ENCODE assay signal across 8 mouse cellular contexts in the genomic region with DNA sequence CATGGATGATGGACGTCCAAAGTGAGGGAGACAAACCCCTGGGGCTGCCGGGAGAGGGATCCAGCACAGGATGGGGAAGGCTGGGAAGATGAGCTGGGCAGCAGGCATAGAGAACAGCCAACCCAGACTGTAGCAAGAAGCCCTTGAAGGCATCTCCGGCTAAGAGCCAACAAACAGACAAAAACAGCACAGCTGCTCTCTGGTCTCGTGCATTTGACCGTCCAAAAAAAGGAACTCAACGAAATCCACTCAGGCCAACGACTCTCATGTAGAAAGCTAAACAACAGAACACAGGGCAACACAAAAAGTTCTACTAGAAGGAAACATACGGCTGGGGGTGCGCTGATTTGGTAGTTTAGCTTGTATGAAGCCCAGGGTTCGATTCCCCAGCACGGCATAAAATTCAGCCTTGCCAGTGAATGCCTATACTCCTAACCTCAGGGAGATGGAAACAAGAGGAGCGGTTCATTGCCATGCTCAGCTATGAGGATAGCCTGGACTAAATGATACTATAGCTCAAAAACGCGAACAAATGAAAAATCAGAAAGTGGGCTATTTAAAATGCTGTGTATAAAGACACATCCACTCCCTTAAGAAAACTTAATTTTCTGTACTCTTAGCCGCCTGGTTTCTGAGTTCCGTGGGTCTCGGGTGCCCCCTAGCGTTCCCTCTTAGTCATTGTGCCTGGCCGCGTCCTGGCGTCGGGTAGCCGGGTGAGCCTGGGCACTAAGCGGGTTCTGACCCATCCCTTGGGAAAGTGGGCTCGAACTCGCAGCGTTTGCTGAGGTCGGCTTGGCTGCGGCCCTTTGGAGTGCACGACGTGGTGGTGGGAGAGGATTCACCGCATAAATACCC. TPM values are rescaled to one million over a fixed set of nuclear protein-coding genes. Genes with fewer than 3 reads are reported as not detected.
DNase-seq lines count a peak whose midpoint lies in the region; ATAC-seq lines count a peak whose summit lies in the region.

No protein-coding gene starts in this region.

- H3K36me3 ChIP-seq in embryonic facial prominence, embryonic 12.5 days = no peaks in the 10 kb centered on the region
- H3K36me3 ChIP-seq in limb, embryonic 15.5 days = no peaks in the 10 kb centered on the region
- no peaks in the 10 kb centered on the region for H3K36me3 ChIP-seq in midbrain, embryonic 16.5 days (ENCODE audit: control insufficient read depth, insufficient read depth, low read length)

- ATAC-seq in embryonic facial prominence, embryonic 12.5 days (ENCODE audit: insufficient number of reproducible peaks, insufficient read depth, low FRiP score, low TSS enrichment) = no peak
- no peak for ATAC-seq in limb, embryonic 15.5 days (ENCODE audit: insufficient number of reproducible peaks, low FRiP score, low TSS enrichment, low read depth)
- ATAC-seq in midbrain, embryonic 16.5 days = 0 out of 2 replicates have a peak, but pooled peaks have one; percentile 11

- no peak overlapping the region for H3K27ac ChIP-seq in embryonic facial prominence, embryonic 12.5 days
- H3K27ac ChIP-seq in limb, embryonic 15.5 days = no peak overlapping the region
- H3K27ac ChIP-seq in midbrain, embryonic 16.5 days (ENCODE audit: low read length) = no peak overlapping the region

- peak overlapping the region; percentile 59 for H3K4me2 ChIP-seq in embryonic facial prominence, embryonic 12.5 days (replicated peaks)
- peak overlapping the region; percentile 78 for H3K4me2 ChIP-seq in limb, embryonic 15.5 days
- H3K4me2 ChIP-seq in midbrain, embryonic 16.5 days (ENCODE audit: low read length) = peak overlapping the region; percentile 57

- DNase-seq in A20 (ENCODE audit: low read depth, low spot score) = peak; percentile 91
- DNase-seq in adrenal gland, postnatal 36 days = peak; percentile 89
- peak; percentile 88 to 93 for DNase-seq in heart, adult 18-20 months
- DNase-seq in kidney, adult 18-20 months = peak; percentile 92
- peak; percentile 70 to 88 for DNase-seq in spleen, adult 18-20 months

- 0 out of 2 replicates have a peak, but pooled peaks cover 6% of the 10 kb centered on the region for H3K27me3 ChIP-seq in embryonic facial prominence, embryonic 12.5 days
- H3K27me3 ChIP-seq in limb, embryonic 15.5 days = peaks cover 22% of the 10 kb centered on the region; the same call in 1 of the 2 replicates
- peaks cover 22% of the 10 kb centered on the region for H3K27me3 ChIP-seq in midbrain, embryonic 16.5 days (ENCODE audit: control insufficient read depth, insufficient read depth, low read depth, low read length)

- H3K9ac ChIP-seq in embryonic facial prominence, embryonic 12.5 days = peak overlapping the region; percentile 43
- 0 out of 2 replicates have a peak overlapping the region, but pooled peaks have one; percentile 24 for H3K9ac ChIP-seq in limb, embryonic 15.5 days
- peak overlapping the region; percentile 43; the same call in 1 of the 2 replicates for H3K9ac ChIP-seq in midbrain, embryonic 16.5 days (ENCODE audit: low read depth, low read length)

- H3K9me3 ChIP-seq in embryonic facial prominence, embryonic 12.5 days = no peaks in the 10 kb centered on the region
- no peaks in the 10 kb centered on the region for H3K9me3 ChIP-seq in limb, embryonic 15.5 days
- no peaks in the 10 kb centered on the region for H3K9me3 ChIP-seq in midbrain, embryonic 16.5 days (replicated peaks; ENCODE audit: control insufficient read depth, low read length, poor library complexity, severe bottlenecking)

- peak overlapping the region; percentile 47 for H3K4me3 ChIP-seq in embryonic facial prominence, embryonic 12.5 days
- H3K4me3 ChIP-seq in limb, embryonic 15.5 days = peak overlapping the region; percentile 52
- H3K4me3 ChIP-seq in midbrain, embryonic 16.5 days (ENCODE audit: low read depth, low read length) = peak overlapping the region; percentile 25

- H3K4me1 ChIP-seq in embryonic facial prominence, embryonic 12.5 days = peaks cover 10% of the 10 kb centered on the region; the same call in 1 of the 2 replicates
- peaks cover 20% of the 10 kb centered on the region for H3K4me1 ChIP-seq in limb, embryonic 15.5 days
- H3K4me1 ChIP-seq in midbrain, embryonic 16.5 days (ENCODE audit: control insufficient read depth, insufficient read depth, low read length) = peaks cover 14% of the 10 kb centered on the region

- 18% methylated on average over 32 of the region's 32 CpGs for WGBS in embryonic facial prominence, embryonic 12.5 days
- 19% methylated on average over 32 of the region's 32 CpGs for WGBS in limb, embryonic 15.5 days
- 20% methylated on average over 32 of the region's 32 CpGs for WGBS in midbrain, embryonic 16.5 days

RNA-seq across cellular contexts. Expression of a gene that starts 2.7 kb away (rescaled TPM):
- 1 to 10 TPM; 1.2 to 1.6 TPM for total RNA-seq in adrenal gland, postnatal 36 days (2021)
- 6.2 and 7.2 TPM in 2 replicates for polyA plus RNA-seq in embryonic facial prominence, embryonic 12.5 days (2016; fragmentation: Nextera tagmentation; extraction: Ambion mirVana)
- 1 to 10 TPM in 1 of 2 experiments, under 1 TPM in 1; 0.80 to 1.4 TPM for total RNA-seq in heart, adult 18-20 months (2021)
- polyA plus RNA-seq in limb, embryonic 15.5 days (2015; fragmentation: Nextera tagmentation; extraction: Ambion mirVana) = 3.6 and 4.3 TPM in 2 replicates
- polyA plus RNA-seq in midbrain, embryonic 16.5 days (2015; fragmentation: Nextera tagmentation; extraction: Ambion mirVana) = 16.1 and 17.9 TPM in 2 replicates

RNA-seq across cellular contexts. Expression of a gene that starts 6.6 kb away (rescaled TPM):
- total RNA-seq in adrenal gland, postnatal 36 days (2021) = 10 to 100 TPM; 10.9 to 12.2 TPM
- polyA plus RNA-seq in embryonic facial prominence, embryonic 12.5 days (2016; fragmentation: Nextera tagmentation; extraction: Ambion mirVana) = 8.9 and 9.0 TPM in 2 replicates
- 10 to 100 TPM; 10.3 to 11.4 TPM for total RNA-seq in heart, adult 18-20 months (2021)
- 6.5 and 8.8 TPM in 2 replicates for polyA plus RNA-seq in limb, embryonic 15.5 days (2015; fragmentation: Nextera tagmentation; extraction: Ambion mirVana)
- polyA plus RNA-seq in midbrain, embryonic 16.5 days (2015; fragmentation: Nextera tagmentation; extraction: Ambion mirVana) = 3.6 and 4.7 TPM in 2 replicates

RNA-seq across cellular contexts. Expression of a gene that starts 45.5 kb away (rescaled TPM):
- 10 to 100 TPM; 41.2 to 42.2 TPM for total RNA-seq in adrenal gland, postnatal 36 days (2021)
- 70.0 and 75.6 TPM in 2 replicates for polyA plus RNA-seq in embryonic facial prominence, embryonic 12.5 days (2016; fragmentation: Nextera tagmentation; extraction: Ambion mirVana)
- 10 to 100 TPM; 26.9 to 29.5 TPM for total RNA-seq in heart, adult 18-20 months (2021)
- polyA plus RNA-seq in limb, embryonic 15.5 days (2015; fragmentation: Nextera tagmentation; extraction: Ambion mirVana) = 74.8 and 76.2 TPM in 2 replicates
- polyA plus RNA-seq in midbrain, embryonic 16.5 days (2015; fragmentation: Nextera tagmentation; extraction: Ambion mirVana) = 84.2 and 90.0 TPM in 2 replicates

RNA-seq across cellular contexts. Expression of a gene that starts 45.6 kb away (rescaled TPM):
- 10 to 100 TPM in 1 of 2 experiments, 1 to 10 TPM in 1; 9.6 to 10.3 TPM for total RNA-seq in adrenal gland, postnatal 36 days (2021)
- 5.7 and 6.2 TPM in 2 replicates for polyA plus RNA-seq in embryonic facial prominence, embryonic 12.5 days (2016; fragmentation: Nextera tagmentation; extraction: Ambion mirVana)
- total RNA-seq in heart, adult 18-20 months (2021) = 1 to 10 TPM; 5.1 to 6.0 TPM
- 3.2 and 3.8 TPM in 2 replicates for polyA plus RNA-seq in limb, embryonic 15.5 days (2015; fragmentation: Nextera tagmentation; extraction: Ambion mirVana)
- polyA plus RNA-seq in midbrain, embryonic 16.5 days (2015; fragmentation: Nextera tagmentation; extraction: Ambion mirVana) = 7.9 and 8.4 TPM in 2 replicates
